Mouse (Mus musculus) hindbrain, postnatal 0 days (tissue): ENCODE measurements at regions not wholly inside any gene's neighbourhood (a gene's known extent, or its start where the extent isn't known, plus 50 kb on each side); places are given as distances from the start of the nearest gene placed in this dataset.
A peak's percentile ranks its signal among the peaks of the same experiment; 100 is the strongest.

Experiments used
- ATAC-seq: fragments of 200-750 bp; cut with Nextera tagmentation; 2 replicates; pipeline ENCODE4 v1.8.0; 2017; ENCODE audit warnings: mild to moderate bottlenecking, moderate TSS enrichment, moderate library complexity
- DNase-seq: peaks from one replicate; pipeline ENCODE4 v3.0.0-alpha.2; 2015; ENCODE audit warnings: low spot score
- H3K27ac ChIP-seq: fragments of 300-500 bp; sonication (generic); 2 replicates; pipeline ENCODE4 v1.5.1; 2014; ENCODE audit warnings: mild to moderate bottlenecking
- H3K27me3 ChIP-seq: fragments of 300-500 bp; sonication (generic); 2 replicates; pipeline ENCODE4 v1.6.1; 2014; ENCODE audit warnings: low read length, mixed read lengths; ENCODE audit not compliant: insufficient read depth
- H3K36me3 ChIP-seq: fragments of 300-500 bp; sonication (generic); 2 replicates; pipeline ENCODE4 v1.6.1; 2014; ENCODE audit warnings: low read length, mixed read lengths; ENCODE audit not compliant: insufficient read depth
- H3K4me1 ChIP-seq: fragments of 300-500 bp; sonication (generic); 2 replicates; pipeline ENCODE4 v1.6.1; 2014; ENCODE audit warnings: antibody characterized with exemption, low read length, mixed read lengths; ENCODE audit not compliant: insufficient read depth
- H3K4me2 ChIP-seq: fragments of 300-500 bp; sonication (generic); 2 replicates; pipeline ENCODE4 v1.6.1; 2014; ENCODE audit warnings: low read depth, mild to moderate bottlenecking, low read length, moderate library complexity, mixed read lengths
- H3K4me3 ChIP-seq: fragments of 300-500 bp; sonication (generic); 2 replicates; pipeline ENCODE4 v1.5.1; 2014; ENCODE audit warnings: low read length
- H3K9ac ChIP-seq: fragments of 300-500 bp; sonication (generic); replicated peaks from 2 replicates; pipeline ENCODE4 v1.6.1; 2014; ENCODE audit warnings: mild to moderate bottlenecking, low read length, moderate library complexity, mixed read lengths
- H3K9me3 ChIP-seq: fragments of 300-500 bp; sonication (generic); 2 replicates; pipeline ENCODE4 v1.6.1; 2016; ENCODE audit warnings: low read length, mixed read lengths
- CTCF ChIP-seq: IDR thresholded peaks from 2 replicates; pipeline ENCODE4 v1.5.1; 2016; ENCODE audit warnings: antibody characterized with exemption, control low read depth, low read depth
- WGBS: fragments of 180-500 bp; shearing (Covaris S2); extraction: QIAGEN DNeasy Blood & Tissue Kit; methylation state at CpG from one replicate; pipeline ENCODE4 v1.1.7; 2014; 5-methylcytosine and 5-hydroxymethylcytosine counted together

DNA sequence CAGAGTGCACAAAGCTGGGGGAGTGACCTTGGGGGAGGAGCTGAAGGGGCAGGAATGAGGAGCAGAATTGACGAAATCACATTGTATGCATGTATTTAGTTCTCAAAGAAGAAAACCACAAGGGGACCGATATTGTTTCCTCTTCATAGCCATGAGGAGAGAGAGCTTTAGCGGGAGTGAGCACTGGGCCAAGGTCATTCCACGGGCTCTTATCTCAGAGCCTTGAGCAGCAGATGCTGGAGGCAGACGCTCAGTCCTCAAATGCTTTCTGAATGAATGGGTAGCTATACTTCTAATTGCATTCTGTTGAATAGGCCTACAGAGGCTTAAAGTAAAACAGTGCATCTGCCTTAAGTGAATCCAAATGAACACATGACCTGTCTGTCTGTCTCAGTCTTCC is 245.2 kb upstream of the Rbfox1 start:
- Histone ChIP-seq H3K4me2 (no peak overlapping the region), H3K9ac (no peak overlapping the region), H3K36me3 (no peaks in the 10 kb centered on the region), H3K27ac (no peak overlapping the region), H3K27me3 (no peaks in the 10 kb centered on the region), H3K9me3 (no peaks in the 10 kb centered on the region), H3K4me3 (no peak overlapping the region), H3K4me1 (no peaks in the 10 kb centered on the region)
- no peak for DNase-seq
- no peak for ATAC-seq
- WGBS, result 67% methylated on average over 5 of the region's 5 CpGs
- TF ChIP-seq CTCF, result no peak

DNA sequence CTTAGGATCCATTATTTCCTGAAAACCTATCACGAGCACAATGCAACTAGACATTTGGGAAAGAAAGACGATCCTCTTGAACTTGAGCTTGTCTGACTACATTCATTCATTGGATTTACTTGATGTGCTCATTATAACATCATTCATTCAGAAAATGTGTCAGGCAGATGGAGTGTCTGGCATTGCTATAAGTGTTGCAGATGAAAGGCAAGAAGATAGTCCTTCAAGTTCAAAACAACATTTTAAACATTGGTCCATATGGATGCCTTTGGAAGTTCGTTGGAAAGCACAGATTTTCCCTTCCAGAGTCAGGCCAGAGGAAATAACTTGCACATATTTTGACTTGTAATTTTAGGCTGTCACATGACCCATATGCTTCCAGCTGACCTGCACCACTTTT is 255.2 kb upstream of the Rbfox1 start:
- Histone ChIP-seq H3K9ac (no peak overlapping the region), H3K27me3 (no peaks in the 10 kb centered on the region), H3K36me3 (no peaks in the 10 kb centered on the region), H3K4me1 (no peaks in the 10 kb centered on the region), H3K4me2 (no peak overlapping the region), H3K4me3 (no peak overlapping the region), H3K9me3 (no peaks in the 10 kb centered on the region), H3K27ac (no peak overlapping the region)
- WGBS, result 80% methylated on average over 3 of the region's 3 CpGs
- TF ChIP-seq CTCF, result no peak
- ATAC-seq (no peak), DNase-seq (no peak)

DNA sequence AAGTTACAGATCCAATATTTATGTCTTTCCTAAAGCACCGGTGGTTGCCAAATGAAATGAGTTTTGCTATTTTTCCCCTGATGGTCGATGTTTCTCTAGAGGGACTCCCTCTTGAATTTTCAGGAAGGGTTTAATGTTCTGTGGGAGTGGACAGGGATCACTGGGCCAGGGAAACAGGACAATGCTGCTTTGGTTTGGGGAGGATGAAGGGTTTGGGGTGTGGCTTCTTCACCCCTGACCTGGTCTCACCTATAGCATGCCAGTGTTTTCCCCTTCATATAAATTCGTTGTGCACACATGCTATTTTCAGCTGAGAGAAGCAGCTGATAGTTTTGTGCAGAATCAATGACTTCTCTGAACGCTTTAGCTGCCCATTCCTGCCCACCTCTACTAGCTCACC is 257.2 kb upstream of the Rbfox1 start:
- no peak overlapping the region for H3K4me2 ChIP-seq
- no peak overlapping the region for H3K4me3 ChIP-seq
- no peak for ATAC-seq
- no peak overlapping the region for H3K9ac ChIP-seq
- H3K27ac ChIP-seq, result no peak overlapping the region
- no peak for TF ChIP-seq CTCF
- WGBS, result 65% methylated on average over 4 of the region's 4 CpGs
- no peaks in the 10 kb centered on the region for H3K27me3 ChIP-seq
- H3K36me3 ChIP-seq, result no peaks in the 10 kb centered on the region
- H3K9me3 ChIP-seq, result no peaks in the 10 kb centered on the region
- DNase-seq, result no peak
- H3K4me1 ChIP-seq, result no peaks in the 10 kb centered on the region

DNA sequence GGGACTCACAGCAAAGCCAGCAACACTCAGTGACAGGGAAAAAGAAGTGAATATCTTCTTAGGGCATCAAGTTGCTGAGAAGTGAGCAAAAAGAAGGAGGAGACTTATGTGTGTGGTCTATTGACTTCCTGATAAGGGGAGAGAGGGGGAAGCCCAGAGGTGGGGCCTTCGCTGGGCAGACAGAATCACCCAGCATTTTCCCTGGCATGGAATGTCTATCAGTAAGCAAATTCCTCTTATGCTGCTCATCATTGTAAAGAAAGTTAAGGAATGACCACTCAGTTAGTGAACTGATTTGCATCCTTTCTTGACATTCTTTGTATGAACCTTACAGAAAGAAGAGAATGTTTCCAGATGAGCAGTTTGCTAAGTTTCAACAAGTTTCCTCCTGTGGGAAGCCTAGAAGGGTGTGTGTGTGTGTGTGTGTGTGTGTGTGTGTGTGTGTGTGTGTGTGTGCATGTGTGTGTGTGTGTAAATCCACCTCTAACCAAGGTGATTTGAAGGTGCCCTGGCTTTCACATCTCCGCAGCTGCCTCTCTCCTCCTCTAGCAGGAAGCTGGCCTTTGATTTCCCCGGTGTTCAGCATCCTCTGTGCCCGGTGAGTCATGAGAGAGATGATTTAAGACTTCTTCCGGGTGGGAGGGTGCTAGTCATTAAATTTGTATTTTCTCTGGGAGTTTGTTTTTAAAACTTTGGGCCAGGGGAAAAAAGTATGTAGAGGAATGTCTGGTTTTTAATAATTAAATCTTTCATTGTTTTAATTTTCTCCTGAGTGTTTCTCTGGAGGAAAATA is 257.8 kb upstream of the Rbfox1 start:
- no peak for TF ChIP-seq CTCF
- DNase-seq (no peak), ATAC-seq (no peak)
- WGBS, result 67% methylated on average over 5 of the region's 5 CpGs
- Histone ChIP-seq H3K9me3 (no peaks in the 10 kb centered on the region), H3K4me3 (no peak overlapping the region), H3K4me2 (no peak overlapping the region), H3K4me1 (no peaks in the 10 kb centered on the region), H3K27ac (no peak overlapping the region), H3K9ac (no peak overlapping the region), H3K27me3 (no peaks in the 10 kb centered on the region), H3K36me3 (no peaks in the 10 kb centered on the region)

DNA sequence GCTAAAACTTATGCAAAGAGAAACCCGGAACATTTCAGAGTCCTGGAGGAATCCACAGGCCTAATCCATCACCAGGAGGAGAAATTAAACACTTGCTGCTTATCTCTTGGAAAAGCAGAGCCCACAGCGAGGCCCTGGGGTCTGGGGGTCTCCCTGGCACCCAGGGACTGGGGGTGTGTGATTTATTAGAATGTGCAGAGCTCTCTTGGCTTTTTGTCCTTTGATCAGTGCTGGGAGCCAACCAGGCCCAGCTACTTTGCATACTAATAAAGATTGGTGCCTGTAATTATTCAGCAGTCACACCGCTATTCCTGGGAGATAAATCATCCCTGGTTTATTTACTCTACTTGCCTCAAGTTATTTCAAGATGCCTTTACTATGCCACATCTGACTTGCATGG is 260.0 kb upstream of the Rbfox1 start:
- Histone ChIP-seq H3K27ac (no peak overlapping the region), H3K4me1 (peaks cover 4% of the 10 kb centered on the region; the same call in 1 of the 2 replicates), H3K4me3 (no peak overlapping the region), H3K4me2 (no peak overlapping the region), H3K9me3 (no peaks in the 10 kb centered on the region), H3K9ac (no peak overlapping the region), H3K27me3 (no peaks in the 10 kb centered on the region), H3K36me3 (no peaks in the 10 kb centered on the region)
- DNase-seq (peak; percentile 19), ATAC-seq (no peak; the same call in 1 of the 2 replicates)
- 32% methylated on average over 3 of the region's 3 CpGs for WGBS
- TF ChIP-seq CTCF, result no peak

DNA sequence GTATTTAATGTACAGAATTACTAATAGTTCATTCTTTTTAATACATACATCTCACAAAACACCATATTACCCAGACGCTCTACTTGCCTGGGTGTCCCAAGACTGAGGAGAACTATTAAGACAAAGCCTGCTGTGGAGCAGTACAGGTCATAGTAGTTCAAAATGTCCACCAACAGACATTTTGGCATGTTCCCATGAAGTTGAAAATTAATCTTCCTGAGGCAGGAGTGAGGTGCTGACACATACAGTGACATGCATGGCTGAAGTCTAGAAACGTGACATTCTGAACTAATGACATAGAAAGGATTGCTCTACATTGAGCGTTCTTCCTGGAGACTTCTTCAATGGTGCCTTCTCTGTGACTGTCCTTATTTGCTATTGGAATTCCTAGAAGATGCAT is 264.6 kb upstream of the Rbfox1 start:
- Histone ChIP-seq H3K4me2 (no peak overlapping the region), H3K27me3 (no peaks in the 10 kb centered on the region), H3K9me3 (no peaks in the 10 kb centered on the region), H3K36me3 (no peaks in the 10 kb centered on the region), H3K4me1 (peaks cover 4% of the 10 kb centered on the region; the same call in 1 of the 2 replicates), H3K27ac (no peak overlapping the region), H3K9ac (no peak overlapping the region), H3K4me3 (no peak overlapping the region)
- WGBS, result 91% methylated on average over 3 of the region's 3 CpGs
- TF ChIP-seq CTCF, result no peak
- no peak for DNase-seq
- ATAC-seq, result no peak

DNA sequence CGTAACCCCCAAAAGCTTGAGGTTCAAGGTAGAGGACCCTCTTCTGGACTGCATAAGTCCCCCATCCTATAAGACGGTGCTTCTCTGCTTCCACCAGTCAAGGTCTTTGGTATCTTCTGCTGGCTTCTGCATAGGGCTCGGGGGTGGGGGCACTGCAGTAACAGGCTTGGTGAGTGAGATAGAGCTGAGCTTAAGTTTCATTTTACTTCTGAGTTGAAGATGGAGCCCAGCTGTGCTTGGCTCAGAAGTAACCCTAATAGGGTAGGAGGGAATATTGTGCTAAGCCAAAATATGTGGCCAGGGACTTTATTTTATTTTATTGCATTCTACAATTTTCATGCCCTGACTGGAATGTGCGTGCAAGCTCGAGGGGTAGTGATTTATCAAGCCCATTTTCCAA is 268.8 kb upstream of the Rbfox1 start:
- Histone ChIP-seq H3K4me3 (no peak overlapping the region), H3K27ac (no peak overlapping the region), H3K9ac (no peak overlapping the region), H3K36me3 (no peaks in the 10 kb centered on the region), H3K9me3 (no peaks in the 10 kb centered on the region), H3K27me3 (no peaks in the 10 kb centered on the region), H3K4me2 (no peak overlapping the region), H3K4me1 (no peaks in the 10 kb centered on the region)
- no peak for TF ChIP-seq CTCF
- WGBS, result 74% methylated on average over 5 of the region's 5 CpGs
- DNase-seq (no peak), ATAC-seq (no peak)
